Mouse (Mus musculus) cerebellum, adult 2 months (tissue): ENCODE data around the gene Tnr.

Experiments
- CTCF ChIP-seq: fragments of 200-500 bp; IDR thresholded peaks from 2 replicates; pipeline ENCODE4 v1.5.1; 2011; ENCODE audit warnings: low read depth, mild to moderate bottlenecking, control low read depth, low read length, moderate library complexity, borderline replicate concordance; ENCODE audit not compliant: insufficient read depth
- POLR2A ChIP-seq: fragments of 200-500 bp; IDR thresholded peaks from 2 replicates; pipeline ENCODE4 v1.6.1; 2011; ENCODE audit warnings: low read length, control low read depth, borderline replicate concordance; ENCODE audit not compliant: insufficient read depth

DNA sequence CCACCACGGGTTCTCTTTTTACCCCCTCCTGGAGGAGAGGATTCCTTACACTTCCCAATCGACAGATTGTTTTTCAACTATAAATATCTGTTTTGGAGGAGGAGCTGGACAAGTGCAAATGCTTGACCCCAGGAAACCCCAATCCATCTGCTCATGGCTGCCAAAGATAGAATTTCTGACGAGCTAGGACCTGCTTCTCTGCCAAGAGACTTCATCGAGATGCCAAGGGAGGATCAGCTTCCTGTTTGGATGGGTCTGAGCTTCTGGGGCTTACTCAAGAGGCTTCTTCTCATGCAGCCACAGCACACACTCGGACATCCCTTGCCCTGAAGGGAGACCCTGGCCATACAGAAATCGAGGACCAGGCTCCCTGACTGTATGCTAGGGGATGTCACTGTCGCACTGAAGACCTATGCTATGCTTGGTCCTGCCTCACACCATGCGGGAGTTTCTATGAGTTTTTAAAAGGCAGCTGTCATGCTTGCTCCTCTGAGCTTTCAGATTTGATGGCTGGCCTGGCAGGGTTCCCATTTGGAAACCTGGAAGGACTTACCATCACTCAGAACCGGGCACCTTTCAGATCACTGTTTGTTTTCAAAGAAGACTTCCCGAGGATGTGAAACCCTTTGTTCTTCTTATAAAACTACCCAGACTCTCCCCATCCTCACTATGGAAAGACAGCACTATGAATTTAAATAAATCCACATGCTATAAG, 154.8 kb downstream of the Tnr start:
- TF ChIP-seq CTCF (no peak), POLR2A (no peak; the same call in 1 of the 2 replicates)
